Mouse (Mus musculus) liver, embryonic 12.5 days (tissue): ENCODE results near the gene Mgll. TPM values are rescaled to one million over a fixed set of nuclear protein-coding genes. Genes with fewer than 3 reads are reported as not detected.
A peak's percentile ranks its signal among the peaks of the same experiment; 100 is the strongest.

Experiments
- ATAC-seq: fragments of 200-750 bp; cut with Nextera tagmentation; 2 replicates; pipeline ENCODE4 v1.8.0; 2017; ENCODE audit warnings: moderate number of reproducible peaks, mild to moderate bottlenecking, moderate library complexity
- H3K27ac ChIP-seq: fragments of 300-500 bp; sonication (generic); 2 replicates; pipeline ENCODE4 v1.5.1; 2016; ENCODE audit warnings: mild to moderate bottlenecking
- H3K27me3 ChIP-seq: fragments of 300-500 bp; sonication (generic); replicated peaks from 2 replicates; pipeline ENCODE4 v1.6.1; 2016; ENCODE audit warnings: mild to moderate bottlenecking, moderate library complexity
- H3K36me3 ChIP-seq: fragments of 300-500 bp; sonication (generic); 2 replicates; pipeline ENCODE4 v1.6.1; 2016; ENCODE audit warnings: mild to moderate bottlenecking, moderate library complexity
- H3K4me1 ChIP-seq: fragments of 300-500 bp; sonication (generic); 2 replicates; pipeline ENCODE4 v1.6.1; 2016
- H3K4me2 ChIP-seq: fragments of 300-500 bp; sonication (generic); 2 replicates; pipeline ENCODE4 v1.6.1; 2016; ENCODE audit warnings: mild to moderate bottlenecking, moderate library complexity
- H3K4me3 ChIP-seq: fragments of 300-500 bp; sonication (generic); 2 replicates; pipeline ENCODE4 v1.5.1; 2016; ENCODE audit warnings: mild to moderate bottlenecking, moderate library complexity
- H3K9ac ChIP-seq: fragments of 300-500 bp; sonication (generic); 2 replicates; pipeline ENCODE4 v1.6.1; 2016; ENCODE audit warnings: mild to moderate bottlenecking, moderate library complexity
- H3K9me3 ChIP-seq: fragments of 300-500 bp; sonication (generic); replicated peaks from 2 replicates; pipeline ENCODE4 v1.6.1; 2016; ENCODE audit warnings: mild to moderate bottlenecking, moderate library complexity
- WGBS: fragments of 180-500 bp; shearing (Covaris S2); methylation state at CpG from one replicate; pipeline ENCODE4 v1.1.7; 2016; ENCODE audit not compliant: insufficient replicate concordance; 5-methylcytosine and 5-hydroxymethylcytosine counted together
- polyA plus RNA-seq: library from polyadenylated mRNA; unstranded; fragments of >200 nt; fragmentation: Nextera tagmentation; extraction: Ambion mirVana; gene quantifications from 2 replicates; pipeline ENCODE4 v1.2.1, GENCODE M21; 2016

Mgll gene
- polyA plus RNA-seq, 1 experiment from 2014 or later: 46.4 TPM

GRCm38 (mm10) chr6:88764281-88764680 is 40.1 kb downstream of the Mgll start:
- H3K27ac ChIP-seq: peak overlapping the region; percentile 50
- peaks cover 47% of the 10 kb centered on the region for H3K36me3 ChIP-seq
- 68% methylated on average over 4 of the region's 4 CpGs for WGBS
- no peaks in the 10 kb centered on the region for H3K9me3 ChIP-seq
- ATAC-seq: no peak
- H3K4me3 ChIP-seq: no peak overlapping the region
- peaks cover 12% of the 10 kb centered on the region; the same call in 1 of the 2 replicates for H3K27me3 ChIP-seq
- peaks cover 74% of the 10 kb centered on the region for H3K4me1 ChIP-seq
- H3K4me2 ChIP-seq: no peak overlapping the region
- no peak overlapping the region for H3K9ac ChIP-seq

GRCm38 (mm10) chr6:88767740-88768139 is 43.5 kb downstream of the Mgll start:
- Histone ChIP-seq H3K27me3 (peaks cover 12% of the 10 kb centered on the region; the same call in 1 of the 2 replicates), H3K9ac (no peak overlapping the region), H3K4me2 (no peak overlapping the region), H3K36me3 (peaks cover 58% of the 10 kb centered on the region), H3K9me3 (no peaks in the 10 kb centered on the region), H3K27ac (no peak overlapping the region), H3K4me1 (peaks cover 62% of the 10 kb centered on the region), H3K4me3 (no peak overlapping the region)
- 39% methylated on average over 4 of the region's 4 CpGs for WGBS
- ATAC-seq: no peak

- WGBS: 67% methylated on average over 6 of the region's 6 CpGs
- peaks cover 17% of the 10 kb centered on the region; the same call in 1 of the 2 replicates for H3K27me3 ChIP-seq
- peaks cover 56% of the 10 kb centered on the region for H3K4me1 ChIP-seq
- H3K4me3 ChIP-seq: no peak overlapping the region
- H3K27ac ChIP-seq: no peak overlapping the region
- no peak overlapping the region for H3K4me2 ChIP-seq
- no peak overlapping the region for H3K9ac ChIP-seq
- H3K9me3 ChIP-seq: no peaks in the 10 kb centered on the region
- ATAC-seq: no peak
- peaks cover 53% of the 10 kb centered on the region for H3K36me3 ChIP-seq
These were observed 45.5 kb downstream of the Mgll start for GRCm38 (mm10) chr6:88769723-88770122.

GRCm38 (mm10) chr6:88770300-88770904 is 46.2 kb downstream of the Mgll start:
- Histone ChIP-seq H3K4me3 (no peak overlapping the region), H3K27me3 (peaks cover 17% of the 10 kb centered on the region; the same call in 1 of the 2 replicates), H3K4me1 (peaks cover 60% of the 10 kb centered on the region), H3K27ac (no peak overlapping the region), H3K9ac (no peak overlapping the region), H3K4me2 (no peak overlapping the region), H3K36me3 (peaks cover 47% of the 10 kb centered on the region), H3K9me3 (no peaks in the 10 kb centered on the region)
- ATAC-seq: no peak
- WGBS: 70% methylated on average over 17 of the region's 17 CpGs

GRCm38 (mm10) chr6:88770981-88771380 is 46.8 kb downstream of the Mgll start:
- Histone ChIP-seq H3K9me3 (no peaks in the 10 kb centered on the region), H3K4me3 (no peak overlapping the region), H3K36me3 (peaks cover 44% of the 10 kb centered on the region), H3K9ac (no peak overlapping the region), H3K27me3 (peaks cover 20% of the 10 kb centered on the region; the same call in 1 of the 2 replicates), H3K4me2 (no peak overlapping the region), H3K27ac (no peak overlapping the region), H3K4me1 (peaks cover 64% of the 10 kb centered on the region)
- WGBS: 82% methylated on average over 5 of the region's 5 CpGs
- no peak for ATAC-seq

GRCm38 (mm10) chr6:88772041-88772440 is 47.8 kb downstream of the Mgll start:
- Histone ChIP-seq H3K4me2 (no peak overlapping the region), H3K4me3 (no peak overlapping the region), H3K9me3 (no peaks in the 10 kb centered on the region), H3K9ac (no peak overlapping the region), H3K36me3 (peaks cover 37% of the 10 kb centered on the region), H3K27ac (no peak overlapping the region), H3K27me3 (peaks cover 23% of the 10 kb centered on the region), H3K4me1 (peaks cover 67% of the 10 kb centered on the region)
- WGBS: 76% methylated on average over 13 of the region's 13 CpGs
- ATAC-seq: no peak

- no peak overlapping the region for H3K9ac ChIP-seq
- H3K4me1 ChIP-seq: peaks cover 61% of the 10 kb centered on the region
- 72% methylated on average over 9 of the region's 9 CpGs for WGBS
These were observed 49.8 kb downstream of the Mgll start for GRCm38 (mm10) chr6:88774055-88774454.

GRCm38 (mm10) chr6:88775267-88775666 is 51.1 kb downstream of the Mgll start:
- no peak overlapping the region for H3K4me3 ChIP-seq
- H3K9me3 ChIP-seq: no peaks in the 10 kb centered on the region
- no peak overlapping the region for H3K9ac ChIP-seq
- H3K27me3 ChIP-seq: peaks cover 19% of the 10 kb centered on the region
- no peak overlapping the region for H3K4me2 ChIP-seq
- ATAC-seq: no peak
- WGBS: 75% methylated on average over 14 of the region's 14 CpGs
- H3K4me1 ChIP-seq: peaks cover 68% of the 10 kb centered on the region
- no peak overlapping the region for H3K27ac ChIP-seq
- H3K36me3 ChIP-seq: peaks cover 26% of the 10 kb centered on the region

More at GRCm38 (mm10) chr6:88774055-88774454, 49.8 kb downstream of the Mgll start:
- Histone ChIP-seq H3K4me2 (no peak overlapping the region), H3K4me3 (no peak overlapping the region), H3K9me3 (no peaks in the 10 kb centered on the region), H3K27ac (no peak overlapping the region; the same call in 1 of the 2 replicates), H3K36me3 (peaks cover 26% of the 10 kb centered on the region), H3K27me3 (peaks cover 19% of the 10 kb centered on the region)
- ATAC-seq: no peak

- H3K4me3 ChIP-seq: no peak overlapping the region
- ATAC-seq: 0 out of 2 replicates have a peak, but pooled peaks have one; percentile 31
- 70% methylated on average over 13 of the region's 13 CpGs for WGBS
- H3K36me3 ChIP-seq: peaks cover 21% of the 10 kb centered on the region
- no peak overlapping the region for H3K4me2 ChIP-seq
- H3K27me3 ChIP-seq: peaks cover 19% of the 10 kb centered on the region
- H3K4me1 ChIP-seq: peaks cover 69% of the 10 kb centered on the region
- no peak overlapping the region; the same call in 1 of the 2 replicates for H3K9ac ChIP-seq
- H3K9me3 ChIP-seq: no peaks in the 10 kb centered on the region
- no peak overlapping the region for H3K27ac ChIP-seq
These were observed 52.2 kb downstream of the Mgll start for GRCm38 (mm10) chr6:88776336-88776923.

GRCm38 (mm10) chr6:88776964-88777363 is 52.8 kb downstream of the Mgll start:
- H3K27me3 ChIP-seq: peaks cover 19% of the 10 kb centered on the region
- H3K4me1 ChIP-seq: peaks cover 69% of the 10 kb centered on the region
- no peak overlapping the region for H3K9ac ChIP-seq
- H3K36me3 ChIP-seq: peaks cover 20% of the 10 kb centered on the region
- no peaks in the 10 kb centered on the region for H3K9me3 ChIP-seq
- H3K27ac ChIP-seq: no peak overlapping the region; the same call in 1 of the 2 replicates
- H3K4me2 ChIP-seq: no peak overlapping the region
- no peak for ATAC-seq
- 69% methylated on average over 8 of the region's 8 CpGs for WGBS
- H3K4me3 ChIP-seq: no peak overlapping the region

GRCm38 (mm10) chr6:88778047-88778688 is 54.0 kb downstream of the Mgll start:
- peaks cover 12% of the 10 kb centered on the region for H3K36me3 ChIP-seq
- peaks cover 19% of the 10 kb centered on the region for H3K27me3 ChIP-seq
- H3K4me2 ChIP-seq: no peak overlapping the region
- H3K9me3 ChIP-seq: no peaks in the 10 kb centered on the region
- H3K27ac ChIP-seq: no peak overlapping the region
- 72% methylated on average over 8 of the region's 8 CpGs for WGBS
- H3K4me3 ChIP-seq: no peak overlapping the region
- H3K9ac ChIP-seq: no peak overlapping the region
- H3K4me1 ChIP-seq: peaks cover 71% of the 10 kb centered on the region
- ATAC-seq: no peak

- H3K9ac ChIP-seq: no peak overlapping the region
These were observed 55.5 kb downstream of the Mgll start for GRCm38 (mm10) chr6:88779755-88780154.

More at GRCm38 (mm10) chr6:88779755-88780154, 55.5 kb downstream of the Mgll start:
- Histone ChIP-seq H3K9me3 (no peaks in the 10 kb centered on the region), H3K36me3 (peaks cover 12% of the 10 kb centered on the region), H3K27me3 (peaks cover 14% of the 10 kb centered on the region), H3K4me3 (no peak overlapping the region), H3K4me2 (no peak overlapping the region), H3K4me1 (peaks cover 76% of the 10 kb centered on the region), H3K27ac (no peak overlapping the region)
- WGBS: 60% methylated on average over 5 of the region's 5 CpGs
- no peak for ATAC-seq
